Mouse (Mus musculus): Measurements from ENCODE around the gene Try4. TPM values are rescaled to one million over a fixed set of nuclear protein-coding genes. Genes with fewer than 3 reads are reported as not detected.
"Not testable (repeated sequence)": the region's sequence is repeated elsewhere in the genome, so short reads cannot be mapped to it uniquely, and the experiment has no call there.

Try4 gene
- total RNA-seq (2021) = not detected

- intact Hi-C loops (cut with DNase I) = no loop called here
- DNase-seq (ENCODE audit: extremely low spot score in 1 of 2, low spot score in 2 of 2) = no peak
These were observed at the start of gene Try4 for GRCm38 (mm10) chr6:41301969-41302368. Try4 (plus strand) TSS chr6:41302269.

- intact Hi-C loops (cut with DNase I) = not testable (repeated sequence)
These were observed 48.8 kb upstream of the Try4 start for GRCm38 (mm10) chr6:41253314-41253713.

GRCm38 (mm10) chr6:41256424-41256823 is 45.6 kb upstream of the Try4 start:
- intact Hi-C loops (cut with DNase I) = no loop called here
- no peak for DNase-seq (ENCODE audit: extremely low spot score in 1 of 2, low spot score in 2 of 2)

More at GRCm38 (mm10) chr6:41253314-41253713, 48.8 kb upstream of the Try4 start:
- not testable (repeated sequence) for DNase-seq (ENCODE audit: extremely low spot score in 1 of 2, low spot score in 2 of 2)

- no peak for DNase-seq (ENCODE audit: extremely low spot score in 1 of 2, low spot score in 2 of 2)
- intact Hi-C loops (cut with DNase I) = no loop called here
These were observed 44.6 kb upstream of the Try4 start for GRCm38 (mm10) chr6:41257432-41257831.

GRCm38 (mm10) chr6:41262796-41263195 is 39.3 kb upstream of the Try4 start:
- DNase-seq (ENCODE audit: extremely low spot score in 1 of 2, low spot score in 2 of 2) = no peak
- intact Hi-C loops (cut with DNase I) = loop anchor here (2.0 to 5.0 kb wide), 2 partner anchors 270 to 292 kb away; no protein-coding TSS in a partner anchor

GRCm38 (mm10) chr6:41266140-41266539 is 35.9 kb upstream of the Try4 start:
- intact Hi-C loops (cut with DNase I) = no loop called here
- no peak for DNase-seq (ENCODE audit: extremely low spot score in 1 of 2, low spot score in 2 of 2)

- intact Hi-C loops (cut with DNase I) = no loop called here
- DNase-seq (ENCODE audit: extremely low spot score in 1 of 2, low spot score in 2 of 2) = no peak
These were observed 3.8 kb upstream of the Try4 start for GRCm38 (mm10) chr6:41298255-41298654.

- DNase-seq (ENCODE audit: extremely low spot score in 1 of 2, low spot score in 2 of 2); intact Hi-C loops (cut with DNase I): not testable (repeated sequence)
These were observed 14.7 kb downstream of the Try4 start, which contains the start of gene Try5 for GRCm38 (mm10) chr6:41316741-41317140. Try5 (minus strand) TSS chr6:41316841.

GRCm38 (mm10) chr6:41353932-41354331 is 51.9 kb downstream of the Try4 start, which contains the start of gene Try10:
Try10 (plus strand) TSS chr6:41354105.
- intact Hi-C loops (cut with DNase I) = loop anchor here (5.0 kb wide), 1 partner anchor 63 kb away; no protein-coding TSS in a partner anchor
- DNase-seq (ENCODE audit: extremely low spot score in 1 of 2, low spot score in 2 of 2) = no peak

Other genes starting within 250 kb of the Try4 start
- gene Try5, start 14.6 kb downstream of the Try4 start, total RNA-seq (2021) = not detected
- not detected for gene Try10, start 51.8 kb downstream of the Try4 start, total RNA-seq (2021)
- not detected for gene Prss3, start 75.4 kb downstream of the Try4 start, total RNA-seq (2021)
- gene Gm5771, start 90.1 kb downstream of the Try4 start, total RNA-seq (2021) = not detected
- gene Gm10334, start 143.9 kb downstream of the Try4 start, total RNA-seq (2021) = under 1 TPM in 1 of 2 experiments, not detected in 1; 0.41 TPM
- not detected for gene Prss1, start 156.7 kb downstream of the Try4 start, total RNA-seq (2021)
- gene Prss2, start 219.5 kb downstream of the Try4 start, total RNA-seq (2021) = not detected

Data from left cerebral cortex, postnatal 10 days (tissue).